Mouse (Mus musculus) small intestine, adult 2 months (tissue): ENCODE data around the gene Hspa12a. TPM values are rescaled to one million over a fixed set of nuclear protein-coding genes. Genes with fewer than 3 reads are reported as not detected.

Experiments
- H3K27ac ChIP-seq: fragments of 200-500 bp; 2 replicates; pipeline ENCODE4 v1.5.1; 2012; ENCODE audit warnings: low read depth, low read length, control low read depth, inconsistent platforms; ENCODE audit not compliant: insufficient read depth
- H3K27me3 ChIP-seq: fragments of 200-500 bp; 2 replicates; pipeline ENCODE4 v1.6.1; 2012; ENCODE audit warnings: mild to moderate bottlenecking, moderate library complexity, low read length, inconsistent platforms; ENCODE audit not compliant: control insufficient read depth, insufficient read depth
- H3K36me3 ChIP-seq: fragments of 200-500 bp; 2 replicates; pipeline ENCODE4 v1.6.1; 2012; ENCODE audit warnings: mild to moderate bottlenecking, low read length, control low read depth, inconsistent platforms; ENCODE audit not compliant: control insufficient read depth, insufficient read depth
- H3K4me1 ChIP-seq: fragments of 200-500 bp; 2 replicates; pipeline ENCODE4 v1.6.1; 2012; ENCODE audit warnings: low read length, inconsistent platforms, mixed read lengths; ENCODE audit not compliant: control insufficient read depth, insufficient read depth, insufficient read length
- H3K4me3 ChIP-seq: fragments of 200-500 bp; 2 replicates; pipeline ENCODE4 v1.5.1; 2012; ENCODE audit warnings: low read depth, mild to moderate bottlenecking, control low read depth, inconsistent platforms, low read length, moderate library complexity
- CTCF ChIP-seq: fragments of 200-500 bp; IDR thresholded peaks from 2 replicates; pipeline ENCODE4 v1.5.1; 2012; ENCODE audit warnings: low read depth, mild to moderate bottlenecking, control low read depth, inconsistent platforms, low read length, moderate library complexity, mixed read lengths; ENCODE audit not compliant: insufficient replicate concordance, insufficient read length; ENCODE audit errors: extremely low read depth
- POLR2A ChIP-seq: fragments of 200-500 bp; IDR thresholded peaks from 2 replicates; pipeline ENCODE4 v1.6.1; 2012; ENCODE audit warnings: low read depth, mild to moderate bottlenecking, control low read depth, inconsistent platforms, low read length, moderate library complexity
- WGBS: fragments of 180-500 bp; shearing (Covaris S2); methylation state at CpG from one replicate; pipeline ENCODE4 v1.1.7; 2018; 5-methylcytosine and 5-hydroxymethylcytosine counted together
- polyA plus RNA-seq: library from polyadenylated mRNA; depleted of rRNA; stranded (reverse); fragments of >200 nt; gene quantifications from 2 replicates; pipeline ENCODE4 v1.2.3, GENCODE M21; 2012

The Hspa12a gene
- polyA plus RNA-seq, 1 experiment: 16.7 TPM

- Histone ChIP-seq H3K27me3 (peaks cover 15% of the 10 kb centered on the region), H3K27ac (peak overlapping the region; percentile 67), H3K36me3 (no peaks in the 10 kb centered on the region), H3K4me1 (peaks cover 18% of the 10 kb centered on the region), H3K4me3 (peak overlapping the region; percentile 66)
- TF ChIP-seq CTCF (no peak), POLR2A (no peak)
- 11% methylated on average over 14 of the region's 14 CpGs for WGBS
Measured at GRCm38 (mm10) chr19:58859831-58860254, 83.6 kb downstream of the Hspa12a start.

DNA sequence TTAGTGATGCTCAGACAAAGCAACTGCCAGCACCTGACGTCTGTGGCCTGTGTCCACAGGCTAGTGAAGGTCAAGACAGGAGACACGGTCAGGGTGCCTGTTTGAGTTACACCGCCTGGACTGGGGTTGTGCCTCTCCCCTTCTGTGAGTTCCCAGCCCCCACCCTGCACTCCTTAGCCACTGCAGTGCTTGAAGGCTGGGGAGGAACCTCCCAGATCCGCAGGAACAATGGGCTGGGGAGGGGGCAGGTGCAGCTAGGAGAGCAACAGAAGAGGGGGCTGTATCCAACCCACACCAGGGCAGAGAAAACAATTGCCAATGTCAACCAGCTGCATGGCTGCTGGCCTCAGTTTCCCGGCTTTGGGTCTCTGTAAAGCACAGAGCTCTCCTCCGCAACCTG is 84.1 kb downstream of the Hspa12a start:
- H3K4me1 ChIP-seq: peaks cover 21% of the 10 kb centered on the region
- H3K27ac ChIP-seq: no peak overlapping the region; the same call in 1 of the 2 replicates
- peak overlapping the region; percentile 66 for H3K4me3 ChIP-seq
- no peaks in the 10 kb centered on the region for H3K36me3 ChIP-seq
- WGBS: 34% methylated on average over 6 of the region's 6 CpGs
- peaks cover 15% of the 10 kb centered on the region for H3K27me3 ChIP-seq
- no peak for TF ChIP-seq CTCF
- TF ChIP-seq POLR2A: no peak

GRCm38 (mm10) chr19:58856129-58856855 is 87.2 kb downstream of the Hspa12a start:
- Histone ChIP-seq H3K4me3 (no peak overlapping the region), H3K36me3 (no peaks in the 10 kb centered on the region), H3K27ac (no peak overlapping the region), H3K27me3 (peaks cover 15% of the 10 kb centered on the region), H3K4me1 (peaks cover 29% of the 10 kb centered on the region)
- no peak for TF ChIP-seq CTCF
- TF ChIP-seq POLR2A: no peak
- 88% methylated on average over 9 of the region's 9 CpGs for WGBS

- Histone ChIP-seq H3K4me3 (no peak overlapping the region), H3K27me3 (peaks cover 6% of the 10 kb centered on the region), H3K4me1 (peaks cover 23% of the 10 kb centered on the region), H3K36me3 (no peaks in the 10 kb centered on the region), H3K27ac (no peak overlapping the region)
- no peak for TF ChIP-seq CTCF
- TF ChIP-seq POLR2A: no peak
- 81% methylated on average over 3 of the region's 3 CpGs for WGBS
Measured at GRCm38 (mm10) chr19:58854899-58855298, 88.6 kb downstream of the Hspa12a start.

- WGBS: 23% methylated on average over 10 of the region's 10 CpGs
- H3K27ac ChIP-seq: peak overlapping the region; percentile 66
- TF ChIP-seq POLR2A (no peak), CTCF (no peak)
Measured at GRCm38 (mm10) chr19:58853036-58853735, 90.3 kb downstream of the Hspa12a start.

GRCm38 (mm10) chr19:58850719-58851466 is 92.6 kb downstream of the Hspa12a start:
- Histone ChIP-seq H3K27me3 (no peaks in the 10 kb centered on the region), H3K27ac (peak overlapping the region; percentile 76), H3K4me1 (peaks cover 28% of the 10 kb centered on the region), H3K4me3 (no peak overlapping the region), H3K36me3 (no peaks in the 10 kb centered on the region)
- TF ChIP-seq CTCF (no peak), POLR2A (no peak)
- 13% methylated on average over 7 of the region's 7 CpGs for WGBS

More at GRCm38 (mm10) chr19:58853036-58853735, 90.3 kb downstream of the Hspa12a start:
- Histone ChIP-seq H3K4me3 (no peak overlapping the region), H3K27me3 (no peaks in the 10 kb centered on the region), H3K36me3 (no peaks in the 10 kb centered on the region), H3K4me1 (peaks cover 28% of the 10 kb centered on the region)
